Mouse (Mus musculus) left cerebral cortex, postnatal 4 days (tissue): ENCODE results near the gene Dst. TPM values are rescaled to one million over a fixed set of nuclear protein-coding genes. Genes with fewer than 3 reads are reported as not detected.

Experiments used
- DNase-seq: peaks from one replicate; pipeline ENCODE4 v3.0.0-alpha.2; 2022
- intact Hi-C: fragments of 180-260 bp; cut with DNase I; formaldehyde crosslinking; loops from one replicate; pipeline ENCODE4 v1.15.1; 2025
- total RNA-seq, 2 experiments: library from RNA; stranded (reverse); gene quantifications; 2 replicates each; pipeline ENCODE4 v1.2.3; 2021

Dst gene
- total RNA-seq, 2 experiments from 2014 or later, result 282 TPM

GRCm38 (mm10) chr1:34017323-34017722 lies 109.3 kb downstream of the Dst start:
- intact Hi-C loops, result no loop called here
- no peak for DNase-seq

- intact Hi-C loops, result no loop called here
- DNase-seq, result no peak
Observed at GRCm38 (mm10) chr1:34020599-34020998, 112.6 kb downstream of the Dst start.

DNA sequence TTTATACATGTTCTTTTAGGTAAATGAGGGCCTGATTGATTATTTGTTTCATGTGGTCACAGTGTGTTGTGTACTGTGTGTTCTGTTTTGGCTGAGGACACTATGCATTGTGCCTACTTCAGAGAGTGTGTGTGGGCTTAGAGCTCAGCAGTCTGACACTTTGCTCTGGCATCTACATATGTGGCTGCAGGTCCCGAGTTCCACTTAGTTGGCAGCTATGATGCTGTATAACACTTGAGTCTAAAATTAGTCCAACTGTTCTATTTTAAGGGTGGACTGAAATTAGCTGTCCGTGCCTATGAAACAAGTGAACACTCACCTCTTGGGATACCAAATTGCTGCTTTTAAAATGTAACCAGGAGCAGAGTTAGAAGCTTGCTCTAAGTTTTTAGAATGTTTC lies 113.5 kb downstream of the Dst start:
- no peak for DNase-seq
- intact Hi-C loops, result no loop called here

GRCm38 (mm10) chr1:34023154-34023553 lies 115.1 kb downstream of the Dst start:
- no peak for DNase-seq
- intact Hi-C loops, result no loop called here

DNA sequence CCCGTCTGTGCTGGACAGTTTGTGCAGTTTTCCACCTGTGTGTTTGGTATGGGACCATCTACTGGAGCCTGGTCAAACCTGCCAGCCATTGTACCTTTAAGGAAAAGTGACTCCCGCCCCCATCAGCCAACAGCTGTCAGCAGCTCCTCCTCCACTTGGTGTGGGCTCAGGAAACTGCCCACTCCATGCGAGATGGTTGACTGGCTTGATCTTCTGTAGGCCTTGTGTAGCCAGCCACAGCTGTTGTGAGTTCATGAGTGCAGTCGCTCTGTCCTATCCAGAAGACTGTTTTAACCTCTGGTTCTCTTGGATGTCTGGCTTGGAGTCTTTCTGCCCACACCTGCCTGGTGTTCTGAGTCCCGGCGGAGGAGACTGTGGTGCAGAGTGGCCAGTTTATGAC lies 117.9 kb downstream of the Dst start:
- intact Hi-C loops, result no loop called here
- DNase-seq, result no peak

DNA sequence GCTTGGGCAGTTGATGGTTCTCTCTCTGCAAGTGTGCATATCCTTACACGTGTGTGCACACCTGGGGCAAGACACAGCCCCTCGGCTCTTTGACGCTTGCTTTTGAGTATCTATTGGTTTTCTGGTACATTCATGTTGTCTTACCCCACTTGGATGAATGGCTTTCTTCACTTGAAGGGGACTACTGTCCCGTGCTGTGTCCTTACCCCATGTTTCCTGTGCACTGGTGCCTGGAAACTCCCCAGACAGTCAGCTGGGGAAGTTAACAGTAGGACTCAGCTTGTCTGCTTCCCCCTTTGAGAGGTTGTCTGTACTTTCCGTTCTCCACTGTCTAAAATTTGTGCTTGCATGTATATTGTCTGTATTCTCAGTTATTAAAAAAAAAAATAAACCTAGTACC lies 120.7 kb downstream of the Dst start:
- DNase-seq, result no peak
- intact Hi-C loops, result no loop called here

GRCm38 (mm10) chr1:34030330-34031021 lies 122.5 kb downstream of the Dst start:
- DNase-seq, result no peak
- intact Hi-C loops, result no loop called here

GRCm38 (mm10) chr1:34033052-34033451 lies 125.0 kb downstream of the Dst start:
- DNase-seq, result no peak
- intact Hi-C loops, result no loop called here

- intact Hi-C loops, result no loop called here
Observed at GRCm38 (mm10) chr1:34033478-34033877, 125.5 kb downstream of the Dst start.

DNA sequence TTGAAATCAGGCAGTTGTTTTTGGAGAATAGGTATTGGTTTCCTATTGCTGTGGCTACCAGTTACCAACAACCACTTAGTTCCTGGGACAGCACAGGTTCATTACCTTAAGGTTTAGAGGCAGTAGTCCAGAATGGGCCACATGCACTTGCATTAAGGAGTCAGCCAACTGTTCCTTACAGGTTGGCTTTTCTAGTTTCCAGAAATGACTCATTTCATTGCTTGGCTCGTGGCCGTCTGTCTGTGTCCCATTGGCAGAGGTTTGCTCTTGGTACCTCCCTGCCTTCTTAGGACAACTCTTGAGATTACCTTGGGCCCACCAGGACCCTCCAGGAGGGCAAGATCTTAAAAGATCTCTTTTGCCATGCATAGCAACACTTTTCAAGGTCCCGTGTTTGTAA lies 125.9 kb downstream of the Dst start:
- no peak for DNase-seq
- intact Hi-C loops, result no loop called here

More at GRCm38 (mm10) chr1:34033478-34033877, 125.5 kb downstream of the Dst start:
- no peak for DNase-seq

DNA sequence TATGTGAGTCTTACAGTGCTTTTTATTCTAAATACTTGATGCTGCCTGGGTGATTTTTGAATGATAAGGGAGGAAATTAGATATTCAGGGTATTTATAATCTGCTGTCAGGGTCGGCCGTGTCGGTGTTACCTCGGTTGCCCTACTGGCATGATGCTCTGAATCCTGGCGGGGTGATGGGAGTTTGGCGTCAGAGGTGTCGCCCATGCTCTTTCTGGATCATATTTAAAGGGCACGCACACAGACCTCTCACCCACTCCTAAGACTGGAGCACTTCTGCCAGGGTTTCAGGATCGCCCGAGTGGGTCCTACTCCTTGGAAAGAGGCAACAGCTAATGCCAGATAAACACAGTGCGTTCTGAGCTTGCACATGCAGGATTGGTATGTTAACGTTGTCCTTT lies 128.1 kb downstream of the Dst start:
- DNase-seq, result no peak
- intact Hi-C loops, result no loop called here

GRCm38 (mm10) chr1:34038571-34038970 lies 130.5 kb downstream of the Dst start:
- intact Hi-C loops, result no loop called here
- no peak for DNase-seq

DNA sequence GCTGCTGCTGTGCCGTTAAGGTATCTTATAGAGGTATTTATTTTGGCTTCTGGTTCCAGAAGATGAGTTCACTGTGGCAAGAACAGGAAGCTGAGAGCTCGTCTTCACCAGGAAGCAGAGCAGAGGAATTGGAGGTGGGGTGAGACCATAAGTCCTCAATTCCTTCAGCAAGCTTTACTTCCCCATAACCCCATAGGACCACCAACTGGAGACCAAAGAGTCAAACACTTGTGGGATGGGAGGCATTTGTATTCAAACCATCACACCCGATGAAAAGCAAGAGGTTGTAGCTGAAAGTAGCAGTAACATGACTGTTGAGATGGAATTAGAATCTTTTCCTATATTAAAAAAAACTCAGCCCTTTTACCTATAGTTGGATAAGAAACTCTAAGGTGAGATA lies 132.0 kb downstream of the Dst start:
- DNase-seq, result no peak
- intact Hi-C loops, result no loop called here

GRCm38 (mm10) chr1:34040901-34041721 lies 133.1 kb downstream of the Dst start:
- intact Hi-C loops, result no loop called here
- no peak for DNase-seq

DNA sequence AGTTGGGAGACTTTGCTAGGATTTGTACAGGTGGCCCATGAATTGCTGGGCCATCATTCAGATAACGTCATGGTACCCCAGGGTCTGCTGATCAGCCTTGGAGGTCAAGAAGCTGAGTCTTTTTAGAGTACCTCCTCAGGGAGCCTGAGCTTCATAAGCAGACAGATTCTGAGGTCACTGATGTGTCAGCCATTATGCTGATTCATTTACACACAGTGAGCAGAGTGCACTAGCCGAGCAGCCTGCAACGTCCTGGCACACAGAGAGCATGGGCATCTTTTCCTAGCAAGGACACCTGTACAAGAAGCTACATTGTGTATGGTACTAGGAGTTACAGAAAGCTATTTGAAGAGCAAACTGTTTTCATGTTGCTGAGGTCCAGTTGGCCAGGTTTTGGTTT lies 134.3 kb downstream of the Dst start:
- intact Hi-C loops, result no loop called here
- no peak for DNase-seq

- intact Hi-C loops, result no loop called here
- DNase-seq, result no peak
Observed at GRCm38 (mm10) chr1:34043327-34043726, 135.3 kb downstream of the Dst start.

- intact Hi-C loops, result no loop called here
Observed at GRCm38 (mm10) chr1:34043836-34044550, 136.0 kb downstream of the Dst start.

GRCm38 (mm10) chr1:34044675-34045074 lies 136.7 kb downstream of the Dst start:
- DNase-seq, result no peak
- intact Hi-C loops, result no loop called here

More at GRCm38 (mm10) chr1:34043836-34044550, 136.0 kb downstream of the Dst start:
- DNase-seq, result no peak

- intact Hi-C loops, result no loop called here
Observed at GRCm38 (mm10) chr1:34047285-34047684, 139.3 kb downstream of the Dst start.

GRCm38 (mm10) chr1:34051251-34051650 lies 143.2 kb downstream of the Dst start:
- DNase-seq, result no peak
- intact Hi-C loops, result no loop called here

More at GRCm38 (mm10) chr1:34047285-34047684, 139.3 kb downstream of the Dst start:
- peak; percentile 17 for DNase-seq

DNA sequence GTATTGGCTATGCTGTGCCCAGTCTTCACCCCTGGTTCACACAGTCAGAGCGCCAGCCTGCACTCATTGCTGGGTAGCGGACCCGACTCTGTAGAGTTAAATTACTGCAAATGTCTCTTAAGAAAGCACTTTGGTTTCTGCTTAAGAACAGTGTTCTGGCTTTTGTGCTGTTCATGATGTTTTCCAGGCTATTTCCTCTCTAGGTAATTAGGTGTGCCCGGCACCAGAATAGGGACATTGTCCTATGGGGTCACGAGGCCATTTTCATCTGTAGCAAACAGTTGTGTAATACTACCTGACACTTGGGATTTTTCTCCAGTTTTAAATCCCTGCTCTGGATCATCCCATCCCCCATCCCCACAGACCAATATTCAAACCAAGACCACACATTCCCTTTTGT lies 144.4 kb downstream of the Dst start:
- DNase-seq, result no peak
- intact Hi-C loops, result no loop called here
